Mouse (Mus musculus) kidney, adult 8-10 months (tissue): ENCODE data around the gene Cd59a.

Experiments
- DNase-seq, 2 experiments: peaks; one replicate each; pipeline ENCODE4 v3.0.0; 2022

Gene Cd59a

GRCm38 (mm10) chr2:104144004-104144403 lies 48.4 kb downstream of the Cd59a start:
- DNase-seq, result no peak

- DNase-seq, result no peak
Measured at GRCm38 (mm10) chr2:104145983-104146382, 50.4 kb downstream of the Cd59a start.

GRCm38 (mm10) chr2:104147910-104148561 lies 52.4 kb downstream of the Cd59a start:
- DNase-seq, result no peak

- no peak for DNase-seq
Measured at GRCm38 (mm10) chr2:104150608-104151397, 55.2 kb downstream of the Cd59a start.

GRCm38 (mm10) chr2:104153345-104153744 lies 57.7 kb downstream of the Cd59a start:
- no peak for DNase-seq

GRCm38 (mm10) chr2:104153876-104154275 lies 58.3 kb downstream of the Cd59a start:
- DNase-seq, result no peak

- no peak for DNase-seq
Measured at GRCm38 (mm10) chr2:104157831-104158230, 62.2 kb downstream of the Cd59a start.

- DNase-seq, result peak in 1 of 2 experiments; percentile 17
Measured at GRCm38 (mm10) chr2:104163418-104163817, 67.8 kb downstream of the Cd59a start.

GRCm38 (mm10) chr2:104163978-104164487 lies 68.4 kb downstream of the Cd59a start:
- DNase-seq, result no peak
